Mouse (Mus musculus) spleen, adult 2 months (tissue): Measurements from ENCODE around the gene E2f3. TPM values are rescaled to one million over a fixed set of nuclear protein-coding genes. Genes with fewer than 3 reads are reported as not detected.

Source experiments
- DNase-seq, 2 experiments: peaks; one replicate each; pipeline versions ENCODE4 v3.0.0 to v3.0.0-alpha.2; 2012 to 2021; ENCODE audit warnings: low spot score in 2 of 2, low read depth in 1 of 2
- H3K27ac ChIP-seq: fragments of 200-500 bp; 2 replicates; pipeline ENCODE4 v1.5.1; 2012; ENCODE audit warnings: low read length, inconsistent platforms; ENCODE audit not compliant: insufficient read depth
- H3K27me3 ChIP-seq: fragments of 200-500 bp; 2 replicates; pipeline ENCODE4 v1.6.1; 2012; ENCODE audit warnings: mild to moderate bottlenecking, moderate library complexity, low read length, inconsistent platforms; ENCODE audit not compliant: control insufficient read depth, insufficient read depth
- H3K36me3 ChIP-seq: fragments of 200-500 bp; 2 replicates; pipeline ENCODE4 v1.6.1; 2012; ENCODE audit warnings: mild to moderate bottlenecking, low read length, inconsistent platforms; ENCODE audit not compliant: control insufficient read depth, insufficient read depth
- H3K4me1 ChIP-seq: fragments of 200-500 bp; 2 replicates; pipeline ENCODE4 v1.6.1; 2011; ENCODE audit warnings: inconsistent platforms; ENCODE audit not compliant: control insufficient read depth, insufficient read depth, insufficient read length
- H3K4me3 ChIP-seq: fragments of 200-500 bp; 2 replicates; pipeline ENCODE4 v1.5.1; 2011; ENCODE audit warnings: mild to moderate bottlenecking, inconsistent platforms; ENCODE audit not compliant: insufficient read depth, insufficient read length; ENCODE audit errors: extremely low read depth
- CTCF ChIP-seq: fragments of 200-500 bp; IDR thresholded peaks from 2 replicates; pipeline ENCODE4 v1.5.1; 2011; ENCODE audit warnings: mild to moderate bottlenecking, inconsistent platforms; ENCODE audit not compliant: insufficient read depth, insufficient read length, insufficient replicate concordance; ENCODE audit errors: extremely low read depth
- POLR2A ChIP-seq: fragments of 200-500 bp; IDR thresholded peaks from 2 replicates; pipeline ENCODE4 v1.6.1; 2011; ENCODE audit warnings: low read depth, low read length, inconsistent platforms
- WGBS: fragments of 180-500 bp; shearing (Covaris S2); methylation state at CpG from one replicate; pipeline ENCODE4 v1.1.7; 2018; 5-methylcytosine and 5-hydroxymethylcytosine counted together
- polyA plus RNA-seq: library from polyadenylated mRNA; depleted of rRNA; stranded (reverse); fragments of >200 nt; gene quantifications from 2 replicates; pipeline ENCODE4 v1.2.3, GENCODE M21; 2012

E2f3 gene
- polyA plus RNA-seq, 1 experiment = 2.1 TPM

DNA sequence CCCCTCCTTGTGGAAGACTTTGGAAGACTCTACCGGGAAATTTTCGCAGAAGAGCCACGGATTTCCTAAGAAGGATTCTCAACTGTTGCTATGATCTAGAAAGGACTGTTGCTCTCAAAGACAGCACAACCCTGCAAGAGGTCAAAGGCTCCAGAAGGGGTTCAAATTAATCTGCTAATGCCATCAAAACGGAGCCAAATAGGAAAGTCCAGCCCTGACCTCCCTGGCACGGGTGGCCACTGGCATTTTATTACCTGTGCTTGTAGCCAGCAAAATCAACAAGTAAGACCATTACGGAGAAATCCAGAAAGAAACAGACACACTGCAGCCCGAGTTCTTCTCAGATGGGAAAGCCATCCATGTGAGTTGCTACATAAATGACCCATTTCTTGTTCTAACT lies 45.8 kb downstream of the E2f3 start:
- TF ChIP-seq POLR2A (no peak), CTCF (no peak)
- H3K4me3 ChIP-seq = no peak overlapping the region
- WGBS = 93% methylated on average over 7 of the region's 7 CpGs
- DNase-seq = no peak
- H3K27me3 ChIP-seq = no peaks in the 10 kb centered on the region
- H3K27ac ChIP-seq = no peak overlapping the region
- H3K4me1 ChIP-seq = no peaks in the 10 kb centered on the region
- no peaks in the 10 kb centered on the region for H3K36me3 ChIP-seq

DNA sequence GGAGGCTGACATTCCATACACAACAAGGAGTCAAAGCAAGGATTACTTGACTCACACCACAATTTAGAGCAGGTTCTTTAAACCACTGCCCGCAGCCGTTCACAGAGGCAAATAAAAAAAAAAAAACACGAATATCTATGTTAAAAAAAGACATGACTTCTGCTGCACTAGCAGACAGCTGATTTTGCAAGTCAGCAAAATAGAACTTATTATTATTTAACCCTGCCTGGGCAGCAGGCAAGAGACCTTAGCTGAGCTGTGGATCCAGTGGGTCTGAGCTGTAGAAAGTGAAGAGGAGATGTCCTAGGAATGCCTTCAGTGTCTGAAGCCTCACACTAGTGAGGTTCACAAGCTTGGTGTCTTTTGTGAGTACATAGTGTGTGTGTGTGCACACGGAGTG lies 46.5 kb downstream of the E2f3 start:
- Histone ChIP-seq H3K36me3 (no peaks in the 10 kb centered on the region), H3K27me3 (no peaks in the 10 kb centered on the region), H3K4me3 (no peak overlapping the region), H3K27ac (no peak overlapping the region), H3K4me1 (no peaks in the 10 kb centered on the region)
- TF ChIP-seq POLR2A = no peak
- TF ChIP-seq CTCF = no peak
- no peak for DNase-seq
- 79% methylated on average over 4 of the region's 4 CpGs for WGBS

DNA sequence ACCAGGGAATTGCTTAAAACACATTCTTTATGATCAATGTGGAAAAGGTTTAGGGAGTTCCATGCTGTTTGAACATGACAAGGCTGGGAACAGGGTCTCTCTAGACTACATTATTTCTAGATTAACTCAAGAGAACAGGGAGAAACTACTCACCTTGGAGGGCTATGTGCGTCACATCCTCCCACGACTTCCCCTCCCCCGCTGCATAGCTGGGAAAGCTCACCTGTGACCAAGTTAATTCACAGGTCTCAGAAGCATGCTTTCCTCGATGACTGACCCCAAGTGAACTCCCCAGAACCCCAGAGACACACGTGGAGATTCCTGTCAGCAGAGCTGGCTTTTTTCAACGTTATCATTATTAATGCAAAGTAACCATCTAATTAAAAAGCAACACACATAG lies 47.1 kb downstream of the E2f3 start:
- no peak for DNase-seq
- H3K27me3 ChIP-seq = no peaks in the 10 kb centered on the region
- 84% methylated on average over 6 of the region's 6 CpGs for WGBS
- no peak overlapping the region for H3K4me3 ChIP-seq
- no peak for TF ChIP-seq POLR2A
- TF ChIP-seq CTCF = no peak
- H3K36me3 ChIP-seq = no peaks in the 10 kb centered on the region
- no peaks in the 10 kb centered on the region for H3K4me1 ChIP-seq
- no peak overlapping the region for H3K27ac ChIP-seq

DNA sequence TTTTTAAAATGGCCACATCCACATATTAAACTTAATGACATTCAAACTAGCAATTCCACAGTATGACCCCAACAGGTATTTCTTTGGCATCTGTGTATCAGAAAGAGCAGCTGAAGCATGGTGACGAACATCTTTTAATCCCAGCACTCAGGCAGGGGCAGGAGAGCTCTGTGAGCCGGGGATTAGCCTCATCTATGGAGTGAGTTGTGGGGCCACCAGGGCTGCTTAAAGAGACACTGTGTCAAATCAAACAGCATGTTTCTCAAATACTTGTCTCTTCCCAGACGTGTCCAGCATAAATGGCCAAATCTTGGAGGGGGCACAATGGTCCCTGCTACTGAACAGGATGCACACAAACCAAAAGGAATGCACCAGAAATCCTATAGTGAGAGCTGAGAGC lies 59.7 kb downstream of the E2f3 start:
- Histone ChIP-seq H3K27ac (no peak overlapping the region), H3K4me3 (no peak overlapping the region), H3K27me3 (no peaks in the 10 kb centered on the region), H3K4me1 (no peaks in the 10 kb centered on the region), H3K36me3 (no peaks in the 10 kb centered on the region)
- TF ChIP-seq POLR2A (no peak), CTCF (no peak)
- WGBS = 89% methylated on average over 3 of the region's 3 CpGs
- no peak for DNase-seq

DNA sequence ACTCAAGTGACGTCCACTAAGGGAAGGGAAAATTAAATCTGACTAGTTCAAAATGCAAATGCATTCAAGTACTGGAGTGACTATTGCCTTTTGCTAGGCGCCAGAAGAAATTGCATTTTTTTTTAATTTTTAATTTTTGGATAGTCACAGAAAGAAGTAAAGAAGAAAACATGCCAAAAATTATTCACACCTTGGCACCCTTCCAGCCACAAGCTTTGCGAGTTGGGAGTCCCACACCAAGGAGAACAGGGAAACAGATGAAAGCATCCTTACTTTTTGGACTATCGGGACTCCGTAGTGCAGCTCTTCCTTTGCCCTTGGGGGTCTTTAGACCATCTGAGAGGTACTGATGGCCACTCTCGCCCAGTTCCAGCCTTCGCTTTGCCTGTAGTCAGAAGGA lies 66.0 kb downstream of the E2f3 start:
- TF ChIP-seq CTCF = no peak
- H3K36me3 ChIP-seq = peaks cover 10% of the 10 kb centered on the region
- H3K27ac ChIP-seq = no peak overlapping the region
- 94% methylated on average over 7 of the region's 7 CpGs for WGBS
- no peaks in the 10 kb centered on the region for H3K4me1 ChIP-seq
- DNase-seq = no peak
- H3K27me3 ChIP-seq = no peaks in the 10 kb centered on the region
- no peak overlapping the region for H3K4me3 ChIP-seq

DNA sequence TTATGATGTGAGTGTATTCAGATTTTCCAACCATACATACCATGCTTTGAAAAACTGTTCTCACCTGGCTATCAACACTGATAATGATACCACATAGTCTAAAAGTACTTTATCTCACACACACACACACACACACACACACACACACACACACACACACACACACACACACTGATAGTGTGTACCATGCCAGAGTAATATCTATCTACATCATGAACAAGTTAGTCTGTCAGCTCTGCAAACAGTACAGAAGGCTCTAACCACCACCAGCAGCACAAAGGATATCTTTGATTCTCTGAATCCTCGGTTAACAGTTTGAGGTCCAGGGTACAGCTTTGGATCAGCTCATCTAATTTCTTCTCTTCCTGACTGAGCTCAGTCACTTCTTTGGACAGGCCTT lies 69.3 kb downstream of the E2f3 start:
- Histone ChIP-seq H3K27me3 (no peaks in the 10 kb centered on the region), H3K4me1 (no peaks in the 10 kb centered on the region), H3K36me3 (peaks cover 10% of the 10 kb centered on the region), H3K27ac (no peak overlapping the region), H3K4me3 (no peak overlapping the region)
- DNase-seq = no peak
- WGBS = 78% methylated on average over 1 of the region's 1 CpGs
- TF ChIP-seq POLR2A (no peak), CTCF (no peak)

DNA sequence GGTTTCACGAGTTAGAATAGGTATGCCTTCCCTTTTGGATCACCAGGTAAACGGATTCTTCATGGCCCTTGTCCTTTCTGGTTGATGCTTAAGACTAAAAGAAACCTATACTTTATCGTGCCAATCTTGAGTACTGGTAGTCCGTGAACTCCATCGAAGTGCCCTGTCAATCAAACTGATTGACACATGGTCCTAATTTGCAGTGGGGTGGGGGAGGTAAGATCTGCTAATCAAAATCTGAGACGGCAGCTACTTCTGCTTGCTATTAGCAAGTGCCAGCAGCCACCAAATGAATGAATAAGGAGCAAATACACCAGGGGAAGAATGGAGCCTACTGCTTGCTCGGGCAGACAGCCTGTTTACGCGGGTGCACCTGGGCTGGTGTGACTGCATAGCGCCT lies 72.3 kb downstream of the E2f3 start:
- no peak for DNase-seq
- WGBS = 96% methylated on average over 10 of the region's 10 CpGs
- Histone ChIP-seq H3K36me3 (peaks cover 13% of the 10 kb centered on the region), H3K27me3 (no peaks in the 10 kb centered on the region), H3K27ac (no peak overlapping the region), H3K4me1 (no peaks in the 10 kb centered on the region), H3K4me3 (no peak overlapping the region)
- TF ChIP-seq CTCF = no peak
- TF ChIP-seq POLR2A = no peak
